8 mouse cellular contexts compared by ENCODE assay signal in the genomic region with DNA sequence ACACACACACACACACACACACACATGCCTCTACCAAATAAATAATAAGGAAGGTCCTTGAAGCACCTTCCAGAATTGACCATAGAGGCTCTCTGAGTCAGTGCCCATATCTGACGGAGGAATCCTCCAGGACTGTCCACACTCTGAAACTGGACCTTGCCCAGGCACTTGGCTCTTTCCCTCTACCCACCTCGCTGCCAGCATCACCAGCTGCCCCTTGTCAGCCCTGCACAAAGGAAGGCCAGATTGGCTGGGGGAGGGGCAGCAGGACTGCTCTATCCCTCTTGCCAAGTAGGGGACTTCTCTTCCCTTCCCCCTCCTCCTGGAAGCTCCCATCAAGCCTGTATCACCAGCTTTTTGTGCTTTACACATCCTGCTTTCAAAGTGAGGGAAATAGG. TPM values are rescaled to one million over a fixed set of nuclear protein-coding genes. Genes with fewer than 3 reads are reported as not detected.
DNase-seq lines count a peak whose midpoint lies in the region; ATAC-seq lines count a peak whose summit lies in the region.

No protein-coding gene starts in this region.

- ATAC-seq in embryonic facial prominence, embryonic 14.5 days (ENCODE audit: low read depth): peak; percentile 41; the same call in 1 of the 2 replicates
- peak; percentile 68; the same call in 1 of the 2 replicates for ATAC-seq in neural tube, embryonic 15.5 days (ENCODE audit: low FRiP score)
- no peak for ATAC-seq in activated CD4-positive, CD25-positive, alpha-beta regulatory T cell, adult 4 months

- H3K9me3 ChIP-seq in embryonic facial prominence, embryonic 14.5 days (ENCODE audit: control insufficient read depth, low read length): no peaks in the 10 kb centered on the region
- no peaks in the 10 kb centered on the region for H3K9me3 ChIP-seq in neural tube, embryonic 15.5 days (replicated peaks)

- H3K9ac ChIP-seq in embryonic facial prominence, embryonic 14.5 days (ENCODE audit: low read depth, low read length): no peak overlapping the region
- H3K9ac ChIP-seq in neural tube, embryonic 15.5 days (replicated peaks): no peak overlapping the region

- no peak overlapping the region for H3K4me2 ChIP-seq in embryonic facial prominence, embryonic 14.5 days (ENCODE audit: low read depth, low read length)
- H3K4me2 ChIP-seq in neural tube, embryonic 15.5 days: no peak overlapping the region

- no peak overlapping the region for H3K4me3 ChIP-seq in embryonic facial prominence, embryonic 14.5 days (ENCODE audit: low read depth, low read length)
- H3K4me3 ChIP-seq in neural tube, embryonic 15.5 days (replicated peaks): no peak overlapping the region

- H3K27ac ChIP-seq in embryonic facial prominence, embryonic 14.5 days (replicated peaks; ENCODE audit: low read depth, low read length): no peak overlapping the region
- H3K27ac ChIP-seq in neural tube, embryonic 15.5 days (replicated peaks): peak overlapping the region; percentile 64

- peak; percentile 87 for DNase-seq in right cerebral cortex, postnatal 10 days (ENCODE audit: low spot score in 2 of 2)
- no peak for DNase-seq in right cerebral cortex, postnatal 36 days (ENCODE audit: low spot score in 2 of 2)
- peak; percentile 23 for DNase-seq in embryonic facial prominence, embryonic 14.5 days (ENCODE audit: low spot score)
- peak; percentile 35 for DNase-seq in heart, postnatal 25 days (ENCODE audit: low spot score)
- DNase-seq in layer of hippocampus, adult 9-11 months: peak; percentile 69
- no peak for DNase-seq in spleen, postnatal 4 days (ENCODE audit: low spot score in 2 of 2)

- intact Hi-C loops in heart, postnatal 25 days (cut with DNase I): no loop called here

- H3K36me3 ChIP-seq in embryonic facial prominence, embryonic 14.5 days (ENCODE audit: control insufficient read depth, insufficient read depth, low read length): no peaks in the 10 kb centered on the region
- no peaks in the 10 kb centered on the region for H3K36me3 ChIP-seq in neural tube, embryonic 15.5 days

- no peaks in the 10 kb centered on the region for H3K27me3 ChIP-seq in embryonic facial prominence, embryonic 14.5 days (replicated peaks; ENCODE audit: control insufficient read depth, insufficient read depth, low read length)
- no peaks in the 10 kb centered on the region for H3K27me3 ChIP-seq in neural tube, embryonic 15.5 days (replicated peaks)

- WGBS in embryonic facial prominence, embryonic 14.5 days: 50% methylated on average over 2 of the region's 2 CpGs
- 29% methylated on average over 2 of the region's 2 CpGs for WGBS in neural tube, embryonic 15.5 days

- no peaks in the 10 kb centered on the region for H3K4me1 ChIP-seq in embryonic facial prominence, embryonic 14.5 days (ENCODE audit: control insufficient read depth, insufficient read depth, low read length)
- H3K4me1 ChIP-seq in neural tube, embryonic 15.5 days: peaks cover 27% of the 10 kb centered on the region

RNA-seq across cellular contexts. Expression of gene Gramd1b, which starts 6.5 kb away (rescaled TPM):
- polyA plus RNA-seq in embryonic facial prominence, embryonic 14.5 days (2014; fragmentation: Nextera tagmentation; extraction: Ambion mirVana): 5.5 and 7.1 TPM in 2 replicates
- 10 to 100 TPM; 19.1 to 20.2 TPM for total RNA-seq in heart, postnatal 25 days (2021)
- 14.0 and 16.3 TPM in 2 replicates for polyA plus RNA-seq in neural tube, embryonic 15.5 days (2015; fragmentation: Nextera tagmentation; extraction: Ambion mirVana)
- polyA plus RNA-seq in activated CD4-positive, CD25-positive, alpha-beta regulatory T cell, adult 4 months (2017; shearing (Covaris generic)): 10 to 100 TPM; 48.7 to 68.0 TPM

Comparison
In these comparisons a context has a peak if more than half of its experiments do, and no peak if none do; other contexts are left out.
1. DNase-seq: peak in right cerebral cortex, postnatal 10 days (2 of 2), embryonic facial prominence, embryonic 14.5 days (single experiment), heart, postnatal 25 days (single experiment) and layer of hippocampus, adult 9-11 months (single experiment); none in right cerebral cortex, postnatal 36 days (0 of 2) and spleen, postnatal 4 days (0 of 2).